Mouse (Mus musculus) left cerebral cortex, postnatal 4 days (tissue): ENCODE results near the gene Ahctf1. TPM values are rescaled to one million over a fixed set of nuclear protein-coding genes. Genes with fewer than 3 reads are reported as not detected.
A peak's percentile ranks its signal among the peaks of the same experiment; 100 is the strongest.
"Not testable (repeated sequence)": the region's sequence is repeated elsewhere in the genome, so short reads cannot be mapped to it uniquely, and the experiment has no call there.

Experiments
- DNase-seq: peaks from one replicate; pipeline ENCODE4 v3.0.0-alpha.2; 2022
- intact Hi-C: fragments of 180-260 bp; cut with DNase I; formaldehyde crosslinking; loops from one replicate; pipeline ENCODE4 v1.15.1; 2025
- total RNA-seq, 2 experiments: library from RNA; stranded (reverse); gene quantifications; 2 replicates each; pipeline ENCODE4 v1.2.3; 2021

Ahctf1 gene
- 10 to 100 TPM; 37.3 to 40.5 TPM for total RNA-seq

DNA sequence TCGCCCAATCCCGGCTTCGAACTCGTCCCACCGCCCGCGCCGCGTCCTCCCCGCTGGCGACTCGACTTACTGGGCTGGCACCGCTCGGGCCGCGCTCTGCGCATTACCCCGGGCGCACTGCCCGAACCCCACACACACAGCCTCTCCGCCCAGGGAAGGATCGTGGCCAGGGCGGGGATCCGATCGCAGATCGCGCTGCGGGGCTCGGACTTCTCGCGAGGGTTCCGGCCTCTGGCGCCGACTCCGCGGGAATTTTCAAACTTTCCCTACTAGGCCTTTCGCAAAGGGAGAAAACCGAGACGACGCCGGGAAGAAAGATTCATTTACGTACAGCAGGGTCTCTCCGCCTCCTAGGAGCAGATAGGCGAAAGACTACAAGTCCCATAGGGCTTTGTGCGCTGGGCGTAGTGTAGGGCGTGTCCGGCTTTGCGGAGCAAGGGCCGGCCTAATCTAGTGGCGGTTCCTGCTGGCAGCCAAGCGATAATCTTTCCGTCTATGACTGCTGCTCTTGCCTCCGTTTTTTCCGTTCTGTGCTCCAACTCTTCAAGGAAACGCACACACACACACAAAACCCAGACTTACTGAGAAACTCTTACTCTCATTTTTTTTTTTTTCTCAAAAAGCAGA is at the start of gene Ahctf1:
Gene Ahctf1, minus strand, starts transcription at position 168 of the 627 bp plus-strand sequence.
- DNase-seq, result peak; percentile 98
- intact Hi-C loops, result no loop called here

DNA sequence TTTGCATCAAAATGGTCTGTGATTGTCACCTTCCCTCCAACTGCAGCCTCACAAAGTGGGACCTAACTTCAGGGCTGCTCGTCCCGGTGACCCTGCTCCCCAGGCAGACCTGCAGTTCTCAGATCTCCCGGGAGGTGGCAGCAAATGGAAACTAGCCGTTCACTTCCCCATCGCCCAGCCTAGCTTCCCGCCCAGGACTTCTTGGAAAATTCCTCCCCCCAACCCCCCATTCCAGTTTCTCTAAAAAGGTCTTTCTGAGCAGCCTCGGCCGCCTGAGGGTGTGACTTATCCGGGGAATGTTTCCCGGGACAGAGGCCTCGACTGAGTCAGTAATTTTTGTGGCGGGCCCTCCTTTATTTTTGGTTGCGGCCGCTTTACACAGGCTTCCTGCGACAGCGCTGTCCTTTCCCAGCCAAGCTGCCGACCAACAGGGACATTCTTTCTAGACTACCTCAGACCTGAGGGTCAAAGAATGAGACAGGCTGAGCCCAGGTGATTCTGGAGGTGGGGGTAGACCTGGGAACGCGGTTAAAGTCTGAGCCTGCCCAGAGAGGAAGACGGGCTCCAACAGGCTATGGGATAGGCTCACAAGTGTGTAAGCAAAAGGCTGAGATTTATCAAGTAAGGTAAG is 44.4 kb upstream of the Ahctf1 start:
- intact Hi-C loops, result no loop called here
- DNase-seq, result peak; percentile 86

DNA sequence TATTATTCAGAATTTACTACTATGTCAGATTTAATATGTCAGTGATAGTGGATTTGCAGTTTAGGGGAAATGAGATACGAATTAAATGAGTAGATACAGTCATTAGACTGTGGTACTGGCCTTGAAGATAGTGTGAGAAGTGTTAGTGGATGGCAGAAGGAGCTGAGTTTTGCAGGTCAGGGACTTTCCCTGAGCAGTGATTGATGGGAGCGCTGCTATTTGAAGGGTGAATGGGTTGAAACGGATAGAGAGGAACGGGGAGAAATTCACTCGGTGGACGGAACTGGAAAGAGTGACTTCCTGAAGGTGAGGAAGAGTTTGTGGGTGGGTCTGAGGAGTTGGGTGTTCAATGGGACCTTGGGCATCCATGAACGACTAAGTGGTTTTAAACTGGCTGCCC is 43.7 kb upstream of the Ahctf1 start:
- intact Hi-C loops, result no loop called here
- DNase-seq, result no peak

DNA sequence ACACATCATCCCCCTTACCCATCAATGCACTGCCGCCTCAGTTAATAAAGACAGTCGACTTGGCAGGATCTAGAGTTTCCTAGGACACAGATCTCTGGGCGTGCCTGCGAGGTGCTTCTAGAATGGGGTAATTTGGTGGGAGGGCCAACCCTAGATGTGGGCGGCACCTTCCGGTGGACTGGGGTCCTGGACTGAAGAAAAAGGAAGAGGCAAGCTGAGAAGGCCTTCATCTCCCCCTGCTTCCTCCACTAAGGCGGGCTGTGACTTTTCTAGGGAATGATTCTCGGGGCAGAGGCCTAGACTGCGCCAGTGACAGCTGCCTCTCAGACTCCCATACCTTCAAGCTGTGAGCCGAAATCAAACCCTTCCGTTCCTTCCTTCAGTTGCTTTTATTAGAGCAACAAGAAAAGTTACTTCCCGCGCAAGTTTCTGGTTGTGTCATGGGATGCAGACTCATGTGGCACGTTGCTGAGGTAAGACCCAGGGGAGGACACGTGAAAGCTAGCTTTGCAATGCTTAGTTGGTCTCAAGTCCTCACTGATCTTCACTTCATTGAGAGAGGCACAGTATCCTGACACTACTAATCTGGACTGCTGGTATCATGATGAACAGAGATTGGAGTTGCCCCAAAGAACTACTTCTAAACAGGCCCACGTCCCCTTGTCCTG is 42.5 kb upstream of the Ahctf1 start:
- intact Hi-C loops, result no loop called here
- no peak for DNase-seq

DNA sequence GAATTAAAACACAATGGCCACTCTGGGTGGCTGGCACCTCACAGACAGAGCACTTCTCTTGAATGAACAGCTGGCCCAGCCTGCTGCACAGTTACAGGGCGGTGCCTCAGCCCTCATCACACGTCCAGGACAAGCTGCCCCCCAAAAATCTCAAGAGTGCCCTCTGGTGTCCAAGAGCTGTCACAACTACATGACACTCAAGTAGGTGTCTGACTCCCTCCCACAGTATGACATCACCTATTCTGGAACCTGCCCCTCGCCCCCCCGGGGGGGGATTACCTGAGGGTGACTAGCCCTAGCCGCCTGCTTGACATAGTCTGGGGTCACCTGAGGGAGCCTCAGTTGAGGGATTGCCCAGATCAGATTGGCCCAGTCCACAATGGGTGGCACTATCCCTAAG is 41.4 kb upstream of the Ahctf1 start:
- intact Hi-C loops, result no loop called here
- DNase-seq, result peak; percentile 58

DNA sequence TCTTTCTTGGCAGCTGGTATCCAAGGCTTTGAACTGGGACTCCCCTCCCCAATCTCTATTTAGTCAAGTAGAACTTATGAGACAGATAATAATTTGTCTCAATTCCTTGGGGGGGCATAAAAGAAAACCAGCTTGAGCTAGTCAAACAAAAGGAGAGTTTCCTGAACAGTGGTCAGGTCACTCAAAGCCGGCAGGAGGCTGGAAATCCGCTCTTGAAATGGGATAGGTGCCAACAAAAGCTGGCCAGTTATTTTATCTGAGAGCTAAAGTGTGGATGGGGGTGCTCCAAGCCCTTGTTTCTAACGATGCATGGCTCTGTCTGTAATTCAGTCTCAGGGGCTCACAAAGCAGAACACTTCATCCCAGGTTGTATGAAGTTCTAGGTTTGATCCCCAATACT is 40.5 kb upstream of the Ahctf1 start:
- intact Hi-C loops, result no loop called here
- no peak for DNase-seq

- DNase-seq, result peak; percentile 15
These were observed 39.1 kb upstream of the Ahctf1 start for GRCm38 (mm10) chr1:179842568-179842967.

GRCm38 (mm10) chr1:179836426-179837404 is 33.2 kb upstream of the Ahctf1 start:
- intact Hi-C loops, result no loop called here
- DNase-seq, result no peak

More at GRCm38 (mm10) chr1:179842568-179842967, 39.1 kb upstream of the Ahctf1 start:
- intact Hi-C loops, result no loop called here

- no peak for DNase-seq
- intact Hi-C loops, result no loop called here
These were observed 32.4 kb upstream of the Ahctf1 start for GRCm38 (mm10) chr1:179835753-179836425.

DNA sequence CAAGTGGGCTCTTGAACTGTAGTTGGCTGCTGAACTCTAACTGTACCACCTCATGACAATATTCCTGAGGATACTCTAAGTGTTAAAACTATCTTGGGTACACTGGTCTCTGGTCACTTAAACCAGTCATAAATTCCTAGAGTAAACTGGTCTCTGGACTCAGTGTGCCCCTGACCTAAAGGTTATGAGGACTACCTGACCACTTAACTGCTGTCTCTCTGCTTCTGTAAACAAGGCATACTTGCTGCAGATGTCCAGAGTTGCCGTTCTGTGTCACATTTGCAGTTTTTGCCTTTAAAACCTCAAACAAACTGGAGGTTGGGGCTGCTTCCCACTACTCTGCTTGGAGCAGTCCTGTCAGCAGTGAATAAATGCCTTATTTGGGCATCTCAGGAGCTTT is 30.1 kb upstream of the Ahctf1 start:
- no peak for DNase-seq
- intact Hi-C loops, result no loop called here

GRCm38 (mm10) chr1:179832710-179833240 is 29.3 kb upstream of the Ahctf1 start:
- no peak for DNase-seq
- intact Hi-C loops, result no loop called here

- DNase-seq, result no peak
- intact Hi-C loops, result no loop called here
These were observed 25.4 kb upstream of the Ahctf1 start for GRCm38 (mm10) chr1:179828900-179829299.

GRCm38 (mm10) chr1:179828051-179828450 is 24.6 kb upstream of the Ahctf1 start:
- no peak for DNase-seq
- intact Hi-C loops, result no loop called here

DNA sequence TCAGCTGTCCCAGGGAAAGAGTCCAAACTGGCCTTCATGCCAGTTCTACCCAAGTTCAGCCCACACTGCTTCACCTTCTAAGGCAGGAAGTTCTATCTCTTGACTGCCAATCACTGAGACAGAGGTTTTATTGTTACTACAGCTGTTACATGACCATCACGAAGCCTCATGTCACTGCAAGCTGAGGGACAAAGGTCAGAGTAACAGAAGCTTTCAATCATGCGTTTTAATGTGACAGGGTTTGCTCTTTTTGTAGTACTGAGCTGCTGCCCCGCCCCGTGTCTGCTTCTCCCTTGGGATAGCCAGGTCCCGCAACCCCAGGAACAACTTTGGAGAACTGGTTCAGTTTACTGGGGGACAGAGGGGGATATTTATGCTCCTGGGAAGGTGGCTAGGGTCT is 21.1 kb upstream of the Ahctf1 start:
- no peak for DNase-seq
- intact Hi-C loops, result no loop called here

GRCm38 (mm10) chr1:179818490-179819278 is 15.2 kb upstream of the Ahctf1 start:
- intact Hi-C loops, DNase-seq: not testable (repeated sequence)

DNA sequence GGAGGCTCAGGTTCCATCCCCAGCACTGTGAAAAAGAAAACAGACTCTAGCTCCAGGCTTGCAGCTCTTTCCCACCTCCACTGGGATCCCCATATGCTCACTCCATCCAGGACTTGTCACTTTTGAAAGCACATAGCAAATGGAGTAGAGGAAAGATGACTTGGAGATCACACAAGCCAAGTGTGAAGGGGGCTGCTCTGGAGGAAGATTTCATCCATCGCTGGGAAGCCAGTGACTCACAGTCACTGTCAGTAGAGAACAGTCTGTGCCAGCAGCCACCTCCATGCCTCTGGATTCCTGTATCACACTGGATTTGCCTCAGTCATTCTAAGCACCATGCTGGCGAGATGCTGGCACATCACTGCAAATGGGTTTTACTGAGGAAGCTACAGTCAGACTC is 11.1 kb upstream of the Ahctf1 start:
- intact Hi-C loops, result no loop called here
- DNase-seq, result no peak

DNA sequence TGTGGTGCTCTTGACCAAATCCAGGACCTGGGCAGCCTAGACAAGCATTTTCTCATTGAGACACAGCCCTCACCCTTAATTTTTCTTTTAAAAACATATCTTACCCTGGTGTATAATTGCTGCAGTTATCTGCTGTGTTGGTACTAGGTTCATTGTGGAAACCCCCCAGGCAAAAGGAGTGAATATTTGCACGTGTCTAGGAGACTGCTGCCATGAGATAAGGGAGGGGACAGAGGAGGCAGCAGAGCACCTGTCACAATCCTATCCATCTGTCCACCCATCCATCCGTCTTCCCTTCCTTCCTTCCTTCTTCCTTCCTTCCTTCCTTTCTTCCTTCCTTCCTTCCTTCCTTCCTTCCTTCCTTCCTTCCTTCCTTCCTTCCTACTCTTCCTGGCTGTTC is 9.9 kb upstream of the Ahctf1 start:
- DNase-seq, result no peak
- intact Hi-C loops, result no loop called here

DNA sequence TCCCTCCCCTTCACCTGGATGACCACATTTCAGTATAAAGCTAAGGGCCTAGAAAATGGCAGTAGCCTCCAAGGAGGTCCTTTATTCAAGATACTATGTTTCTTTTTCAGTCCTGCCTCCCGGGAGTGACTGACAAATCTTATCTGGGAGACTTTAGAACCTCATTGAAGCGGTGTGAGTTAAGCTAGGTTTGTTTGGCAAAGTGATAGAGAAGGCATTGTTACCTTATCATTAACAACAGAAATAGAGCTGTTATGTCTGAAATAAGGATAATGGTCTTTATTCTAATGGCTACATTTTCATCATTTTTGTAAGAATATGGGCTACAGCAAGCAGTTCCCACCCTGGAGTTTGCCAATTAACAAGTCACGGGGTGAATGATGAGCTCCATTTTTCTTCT is 4.8 kb upstream of the Ahctf1 start:
- no peak for DNase-seq
- intact Hi-C loops, result no loop called here

DNA sequence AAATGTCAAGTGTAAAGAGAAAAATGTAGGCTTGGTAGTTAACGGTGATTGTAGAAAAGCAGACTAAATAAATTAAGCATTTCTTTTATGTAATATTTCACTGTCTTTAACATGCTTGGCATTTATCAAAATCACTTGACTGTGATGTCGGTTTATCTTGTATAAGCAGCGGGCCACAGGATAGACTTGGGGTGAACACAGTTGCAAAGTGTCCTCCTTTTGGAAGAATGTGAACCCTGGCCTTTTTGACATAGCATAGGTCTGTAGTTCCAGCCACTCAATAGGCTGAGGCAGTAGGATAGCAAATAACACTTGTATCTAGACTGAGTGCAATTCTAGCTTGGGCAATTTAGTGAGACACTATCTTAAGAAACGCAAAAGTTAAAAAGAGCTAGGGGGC is 4.0 kb upstream of the Ahctf1 start:
- no peak for DNase-seq
- intact Hi-C loops, result no loop called here
